Mouse (Mus musculus) forebrain, embryonic 11.5 days (tissue): ENCODE data around the gene Tmigd1. TPM values are rescaled to one million over a fixed set of nuclear protein-coding genes. Genes with fewer than 3 reads are reported as not detected.

Source experiments
- ATAC-seq: fragments of 200-750 bp; cut with Nextera tagmentation; replicated peaks from 2 replicates; pipeline ENCODE4 v1.8.0; 2017; ENCODE audit warnings: moderate TSS enrichment; ENCODE audit not compliant: low FRiP score
- DNase-seq: peaks from one replicate; pipeline ENCODE4 v3.0.0-alpha.2; 2017; ENCODE audit warnings: low spot score
- H3K27ac ChIP-seq: fragments of 300-500 bp; sonication (generic); 2 replicates; pipeline ENCODE4 v1.5.1; 2014; ENCODE audit warnings: low read depth, low read length
- H3K27me3 ChIP-seq: fragments of 300-500 bp; sonication (generic); 2 replicates; pipeline ENCODE4 v1.6.1; 2014; ENCODE audit warnings: mild to moderate bottlenecking, low read length, mixed read lengths; ENCODE audit not compliant: control insufficient read depth, insufficient read depth
- H3K36me3 ChIP-seq: fragments of 300-500 bp; sonication (generic); 2 replicates; pipeline ENCODE4 v1.6.1; 2014; ENCODE audit warnings: mild to moderate bottlenecking, low read length, moderate library complexity, mixed read lengths; ENCODE audit not compliant: control insufficient read depth, insufficient read depth
- H3K4me1 ChIP-seq: fragments of 300-500 bp; sonication (generic); replicated peaks from 2 replicates; pipeline ENCODE4 v1.6.1; 2014; ENCODE audit warnings: low read length, mixed read lengths; ENCODE audit not compliant: control insufficient read depth, insufficient read depth
- H3K4me2 ChIP-seq: fragments of 300-500 bp; sonication (generic); 2 replicates; pipeline ENCODE4 v1.6.1; 2014; ENCODE audit warnings: low read depth, mild to moderate bottlenecking, low read length, moderate library complexity, mixed read lengths; ENCODE audit not compliant: severe bottlenecking
- H3K4me3 ChIP-seq: fragments of 300-500 bp; sonication (generic); 2 replicates; pipeline ENCODE4 v1.5.1; 2014; ENCODE audit warnings: low read depth, low read length
- H3K9ac ChIP-seq: fragments of 300-500 bp; sonication (generic); 2 replicates; pipeline ENCODE4 v1.6.1; 2014; ENCODE audit warnings: low read length
- H3K9me3 ChIP-seq: fragments of 300-500 bp; sonication (generic); 2 replicates; pipeline ENCODE4 v1.6.1; 2016; ENCODE audit warnings: low read length, mixed read lengths; ENCODE audit not compliant: control insufficient read depth
- WGBS: fragments of 180-500 bp; shearing (Covaris S2); extraction: QIAGEN DNeasy Blood & Tissue Kit; methylation state at CpG from one replicate; pipeline ENCODE4 v1.1.7; 2014; 5-methylcytosine and 5-hydroxymethylcytosine counted together
- polyA plus RNA-seq: library from polyadenylated mRNA; unstranded; fragments of >200 nt; fragmentation: Nextera tagmentation; extraction: Ambion mirVana; gene quantifications from 2 replicates; pipeline ENCODE4 v1.2.1, GENCODE M21; 2014

Tmigd1 gene
- polyA plus RNA-seq, 1 experiment from 2014 or later = not detected

GRCm38 (mm10) chr11:76894240-76894639 is 7.7 kb upstream of the Tmigd1 start:
- H3K4me3 ChIP-seq = no peak overlapping the region
- H3K4me2 ChIP-seq = no peak overlapping the region
- no peaks in the 10 kb centered on the region for H3K9me3 ChIP-seq
- H3K9ac ChIP-seq = no peak overlapping the region
- H3K4me1 ChIP-seq = no peaks in the 10 kb centered on the region
- ATAC-seq (no peak), DNase-seq (peak; percentile 63)
- 36% methylated on average over 5 of the region's 5 CpGs for WGBS
- H3K27ac ChIP-seq = no peak overlapping the region
- no peaks in the 10 kb centered on the region for H3K27me3 ChIP-seq
- no peaks in the 10 kb centered on the region for H3K36me3 ChIP-seq

- DNase-seq (peak; percentile 11), ATAC-seq (no peak)
- Histone ChIP-seq H3K9ac (no peak overlapping the region), H3K36me3 (no peaks in the 10 kb centered on the region), H3K9me3 (no peaks in the 10 kb centered on the region), H3K4me3 (no peak overlapping the region), H3K4me1 (no peaks in the 10 kb centered on the region), H3K27ac (no peak overlapping the region), H3K4me2 (no peak overlapping the region), H3K27me3 (no peaks in the 10 kb centered on the region)
- WGBS = 79% methylated on average over 6 of the region's 6 CpGs
These were observed 5.6 kb upstream of the Tmigd1 start for GRCm38 (mm10) chr11:76896360-76896759.

GRCm38 (mm10) chr11:76897126-76897525 is 4.8 kb upstream of the Tmigd1 start:
- Histone ChIP-seq H3K4me1 (no peaks in the 10 kb centered on the region), H3K9me3 (no peaks in the 10 kb centered on the region), H3K27ac (no peak overlapping the region), H3K9ac (no peak overlapping the region), H3K27me3 (no peaks in the 10 kb centered on the region), H3K36me3 (no peaks in the 10 kb centered on the region), H3K4me2 (no peak overlapping the region), H3K4me3 (no peak overlapping the region)
- no peak for DNase-seq
- WGBS = 86% methylated on average over 1 of the region's 1 CpGs
- ATAC-seq = no peak

- Histone ChIP-seq H3K4me3 (no peak overlapping the region), H3K36me3 (no peaks in the 10 kb centered on the region), H3K9ac (no peak overlapping the region), H3K4me1 (no peaks in the 10 kb centered on the region), H3K27ac (no peak overlapping the region), H3K4me2 (no peak overlapping the region), H3K9me3 (no peaks in the 10 kb centered on the region), H3K27me3 (no peaks in the 10 kb centered on the region)
- WGBS = 53% methylated on average over 3 of the region's 3 CpGs
- ATAC-seq (no peak), DNase-seq (no peak)
These were observed 4.1 kb upstream of the Tmigd1 start for GRCm38 (mm10) chr11:76897871-76898270.

- ATAC-seq (no peak), DNase-seq (no peak)
- no peaks in the 10 kb centered on the region for H3K4me1 ChIP-seq
- H3K9ac ChIP-seq = no peak overlapping the region
- no peaks in the 10 kb centered on the region for H3K36me3 ChIP-seq
- H3K27ac ChIP-seq = no peak overlapping the region
- no peaks in the 10 kb centered on the region for H3K27me3 ChIP-seq
- no peaks in the 10 kb centered on the region for H3K9me3 ChIP-seq
- no peak overlapping the region for H3K4me3 ChIP-seq
- 97% methylated on average over 3 of the region's 3 CpGs for WGBS
- H3K4me2 ChIP-seq = no peak overlapping the region
These were observed 3.2 kb upstream of the Tmigd1 start for GRCm38 (mm10) chr11:76898751-76899150.

GRCm38 (mm10) chr11:76899758-76900738 is 1.9 kb upstream of the Tmigd1 start:
- no peak for DNase-seq
- Histone ChIP-seq H3K27me3 (no peaks in the 10 kb centered on the region), H3K36me3 (no peaks in the 10 kb centered on the region), H3K4me3 (no peak overlapping the region), H3K9ac (no peak overlapping the region), H3K9me3 (no peaks in the 10 kb centered on the region), H3K27ac (no peak overlapping the region), H3K4me1 (no peaks in the 10 kb centered on the region), H3K4me2 (no peak overlapping the region)
- 79% methylated on average over 5 of the region's 5 CpGs for WGBS
- ATAC-seq = no peak

GRCm38 (mm10) chr11:76904340-76904739 is 2.4 kb downstream of the Tmigd1 start:
- 90% methylated on average over 2 of the region's 2 CpGs for WGBS
- H3K9me3 ChIP-seq = no peaks in the 10 kb centered on the region
- H3K9ac ChIP-seq = no peak overlapping the region
- DNase-seq = no peak
- H3K4me2 ChIP-seq = no peak overlapping the region
- no peaks in the 10 kb centered on the region for H3K36me3 ChIP-seq
- no peak overlapping the region for H3K27ac ChIP-seq
- no peak for ATAC-seq
- H3K4me1 ChIP-seq = no peaks in the 10 kb centered on the region
- no peak overlapping the region for H3K4me3 ChIP-seq
- no peaks in the 10 kb centered on the region for H3K27me3 ChIP-seq

GRCm38 (mm10) chr11:76908651-76909050 is 6.7 kb downstream of the Tmigd1 start:
- H3K36me3 ChIP-seq = no peaks in the 10 kb centered on the region
- DNase-seq (peak; percentile 11), ATAC-seq (no peak)
- H3K4me1 ChIP-seq = no peaks in the 10 kb centered on the region
- H3K4me3 ChIP-seq = no peak overlapping the region
- no peak overlapping the region for H3K9ac ChIP-seq
- 87% methylated on average over 7 of the region's 7 CpGs for WGBS
- H3K4me2 ChIP-seq = no peak overlapping the region
- H3K9me3 ChIP-seq = no peaks in the 10 kb centered on the region
- no peak overlapping the region for H3K27ac ChIP-seq
- no peaks in the 10 kb centered on the region for H3K27me3 ChIP-seq
